ENCODE assay signal across 9 mouse cellular contexts in genomic region chr17:63720883-63721282, GRCm38 (mm10).
DNase-seq lines count a peak whose midpoint lies in the region; ATAC-seq and TF ChIP-seq lines count a peak whose summit lies in the region.
"Had no signal": no experiment of that assay in that cellular context is flagged by ENCODE, and none has a peak within 500 bp of the region (broad histone marks: within the 10 kb centered on the region; RNA-seq: fewer than 3 reads in every experiment).

No protein-coding gene starts in this region.

- no peaks in the 10 kb centered on the region; the same call in 1 of the 2 replicates for H3K4me1 ChIP-seq in midbrain, embryonic 10.5 days
- H3K4me1 ChIP-seq in midbrain, embryonic 15.5 days: 0 out of 2 replicates have a peak, but pooled peaks cover 6% of the 10 kb centered on the region
- no peaks in the 10 kb centered on the region for H3K4me1 ChIP-seq in midbrain, postnatal 0 days (ENCODE audit: insufficient read depth, low read length)

- peak; percentile 55; the same call in 1 of the 2 replicates for TF ChIP-seq CTCF in brain, embryonic 14.5 days (IDR thresholded peaks at IDR 0.05; ENCODE audit: borderline replicate concordance, extremely low read depth, insufficient read depth, insufficient read length)
- peak; percentile 66 for TF ChIP-seq CTCF in midbrain, postnatal 0 days (IDR thresholded peaks at IDR 0.05)

- ATAC-seq in midbrain, embryonic 15.5 days (replicated peaks): no peak
- no peak for ATAC-seq in midbrain, postnatal 0 days (ENCODE audit: low FRiP score)

- H3K4me3 ChIP-seq in midbrain, embryonic 10.5 days: no peak overlapping the region
- no peak overlapping the region for H3K4me3 ChIP-seq in midbrain, embryonic 15.5 days
- no peak overlapping the region for H3K4me3 ChIP-seq in midbrain, postnatal 0 days (ENCODE audit: low read depth, low read length)
- H3K4me3 ChIP-seq: erythroblast, embryonic 14.5 days had no signal

- no peak overlapping the region for H3K4me2 ChIP-seq in midbrain, embryonic 15.5 days
- H3K4me2 ChIP-seq in midbrain, postnatal 0 days (ENCODE audit: low read depth, low read length, poor library complexity, severe bottlenecking): no peak overlapping the region

- no peaks in the 10 kb centered on the region for H3K9me3 ChIP-seq in midbrain, embryonic 10.5 days (replicated peaks)
- H3K9me3 ChIP-seq in midbrain, embryonic 15.5 days: no peaks in the 10 kb centered on the region
- H3K9me3 ChIP-seq in midbrain, postnatal 0 days (ENCODE audit: low read length): no peaks in the 10 kb centered on the region

- H3K9ac ChIP-seq in midbrain, embryonic 15.5 days: no peak overlapping the region
- H3K9ac ChIP-seq in midbrain, postnatal 0 days (replicated peaks; ENCODE audit: low read length, poor library complexity, severe bottlenecking): no peak overlapping the region

- no peaks in the 10 kb centered on the region for H3K36me3 ChIP-seq in midbrain, embryonic 10.5 days
- H3K36me3 ChIP-seq in midbrain, embryonic 15.5 days (replicated peaks): no peaks in the 10 kb centered on the region
- H3K36me3 ChIP-seq in midbrain, postnatal 0 days (ENCODE audit: insufficient read depth, low read length): no peaks in the 10 kb centered on the region

- intact Hi-C loops in heart, postnatal 10 days (cut with DNase I): no loop called here

- no peak overlapping the region for H3K27ac ChIP-seq in midbrain, embryonic 10.5 days (replicated peaks)
- no peak overlapping the region for H3K27ac ChIP-seq in midbrain, embryonic 15.5 days
- no peak overlapping the region for H3K27ac ChIP-seq in midbrain, postnatal 0 days (ENCODE audit: low read depth, low read length)

- TF ChIP-seq POLR2A in brain, embryonic 14.5 days (IDR thresholded peaks at IDR 0.05; ENCODE audit: borderline replicate concordance, extremely low read depth, insufficient read depth, insufficient read length, poor library complexity, severe bottlenecking): no peak

- H3K27me3 ChIP-seq in midbrain, embryonic 10.5 days (ENCODE audit: low read depth, poor library complexity, severe bottlenecking): no peaks in the 10 kb centered on the region
- no peaks in the 10 kb centered on the region for H3K27me3 ChIP-seq in midbrain, embryonic 15.5 days (replicated peaks)
- no peaks in the 10 kb centered on the region for H3K27me3 ChIP-seq in midbrain, postnatal 0 days (ENCODE audit: insufficient read depth, low read length)

- peak; percentile 15 to 16 for DNase-seq in heart, postnatal 10 days
- DNase-seq in heart, adult 9 months (ENCODE audit: low spot score in 2 of 2): no peak
- DNase-seq in midbrain, embryonic 10.5 days (ENCODE audit: low spot score): peak; percentile 20
- DNase-seq in brain, embryonic 14.5 days (ENCODE audit: low read depth): peak; percentile 47
- DNase-seq in midbrain, postnatal 0 days (ENCODE audit: low spot score): no peak
- DNase-seq in thymus, postnatal 36 days: no peak
- DNase-seq in lung, postnatal 4 days: no peak

- 43% methylated on average over 4 of the region's 4 CpGs for WGBS in midbrain, embryonic 10.5 days
- WGBS in midbrain, embryonic 15.5 days: 33% methylated on average over 4 of the region's 4 CpGs
- 32% methylated on average over 4 of the region's 4 CpGs for WGBS in midbrain, postnatal 0 days

Comparison
In these comparisons a context has a peak if more than half of its experiments do, and no peak if none do; other contexts are left out.
1. DNase-seq: peak in heart, postnatal 10 days (2 of 2), midbrain, embryonic 10.5 days (single experiment) and brain, embryonic 14.5 days (single experiment); none in heart, adult 9 months (0 of 2), midbrain, postnatal 0 days (single experiment), thymus, postnatal 36 days (0 of 2) and lung, postnatal 4 days (0 of 2).